ENCODE assay signal across 18 mouse cellular contexts in the genomic region with DNA sequence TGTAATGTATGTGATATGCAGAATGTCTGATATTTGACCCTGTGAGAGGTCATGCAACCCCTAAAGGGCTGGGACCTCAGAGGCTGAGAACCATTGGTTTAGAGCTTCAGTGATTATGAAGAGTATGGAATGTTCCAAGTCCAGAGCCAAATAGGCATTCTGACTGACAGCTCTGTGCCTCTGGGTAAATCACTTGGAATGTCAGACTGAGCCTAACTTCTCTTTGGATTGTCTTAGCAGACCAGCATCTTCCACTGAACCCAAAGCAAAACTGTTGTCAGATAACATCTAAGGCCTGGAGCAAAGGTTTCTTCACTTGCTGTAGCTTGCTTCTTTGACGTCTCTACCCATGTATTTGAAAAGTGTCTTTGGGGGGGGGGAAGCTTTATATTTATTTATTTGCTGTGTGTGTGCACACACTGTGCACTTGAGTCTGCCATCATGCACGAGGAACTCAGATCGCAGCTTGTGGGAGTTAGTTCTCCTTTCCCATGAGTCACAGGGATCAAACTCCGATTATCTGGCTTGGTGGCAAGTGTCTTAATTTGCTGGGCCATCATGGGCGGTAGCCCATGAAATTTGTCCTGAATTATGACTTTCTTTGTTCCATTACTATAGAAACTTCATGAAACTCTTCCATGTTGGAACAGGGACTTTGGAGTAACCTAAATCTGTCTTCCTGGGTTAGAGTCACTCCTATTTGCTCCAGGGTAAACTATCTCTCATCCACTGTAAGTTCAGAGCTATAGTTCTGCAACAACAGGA. TPM values are rescaled to one million over a fixed set of nuclear protein-coding genes. Genes with fewer than 3 reads are reported as not detected.
A peak's percentile ranks its signal among the peaks of the same experiment; 100 is the strongest.
DNase-seq lines count a peak whose midpoint lies in the region; ATAC-seq and TF ChIP-seq lines count a peak whose summit lies in the region.
"Had no signal": no experiment of that assay in that cellular context is flagged by ENCODE, and none has a peak within 500 bp of the region (broad histone marks: within the 10 kb centered on the region; RNA-seq: fewer than 3 reads in every experiment).

No protein-coding gene starts in this region.

- DNase-seq in left cerebral cortex, adult 2 months (ENCODE audit: extremely low spot score in 1 of 2, low spot score in 2 of 2), result no peak
- no peak for DNase-seq in left cerebral cortex, postnatal 36 days (ENCODE audit: low spot score in 2 of 2)
- peak; percentile 60 for DNase-seq in Muller cell, postnatal 12 days (ENCODE audit: inconsistent ontology term)
- DNase-seq in fat pad, adult 2 months (ENCODE audit: extremely low read depth, low read depth, low spot score), result peak; percentile 91
- no peak for DNase-seq in cerebellum, adult 11-12 months
- DNase-seq: adrenal gland, postnatal 10 days; forebrain, postnatal 0 days; gastrocnemius, adult 2 months; gastrocnemius, postnatal 25 days; heart, adult 18-20 months; heart, postnatal 4 days had no signal

- H3K4me3 ChIP-seq in left cerebral cortex, adult 2 months, result no peak overlapping the region
- H3K4me3 ChIP-seq: forebrain, embryonic 12.5 days; heart, embryonic 10.5 days; hindbrain, embryonic 12.5 days had no signal

- H3K27ac ChIP-seq in left cerebral cortex, adult 2 months, result peak overlapping the region; percentile 32; the same call in 1 of the 2 replicates
- H3K27ac ChIP-seq: forebrain, embryonic 12.5 days; heart, embryonic 10.5 days; hindbrain, embryonic 12.5 days had no signal

- TF ChIP-seq CTCF in left cerebral cortex, adult 2 months (IDR thresholded peaks at IDR 0.05), result no peak

- ATAC-seq in megakaryocyte-erythroid progenitor cell, adult 5-6 weeks (replicated peaks; ENCODE audit: low FRiP score, low TSS enrichment, poor library complexity, severe bottlenecking), result no peak
- ATAC-seq: inflammation-experienced regulatory T-cells, adult 6 months; intestine, postnatal 0 days had no signal

- intact Hi-C loops in left cerebral cortex, adult 2 months (cut with DNase I), result no loop called here
- intact Hi-C loops in left cerebral cortex, postnatal 36 days (cut with DNase I), result no loop called here

RNA-seq across cellular contexts. Expression of a gene that starts 12.6 kb away (rescaled TPM):
- total RNA-seq in left cerebral cortex, adult 2 months (2021), result under 1 TPM; 0.81 to 0.84 TPM
- total RNA-seq in left cerebral cortex, postnatal 36 days (2021), result 1 to 10 TPM; 1.1 to 1.4 TPM
- 28.8 and 44.9 TPM in 2 replicates for total RNA-seq in megakaryocyte-erythroid progenitor cell, adult 5-6 weeks (2014; fragmentation: Nextera tagmentation)
- 9.8 and 12.2 TPM in 2 replicates for total RNA-seq in megakaryocyte-erythroid progenitor cell, adult 5-6 weeks (2017)

RNA-seq across cellular contexts. Expression of a gene that starts 24.1 kb away (rescaled TPM):
- total RNA-seq in left cerebral cortex, adult 2 months (2021), result 1 to 10 TPM; 8.4 to 9.2 TPM
- 10 to 100 TPM in 1 of 2 experiments, 1 to 10 TPM in 1; 10.0 to 13.0 TPM for total RNA-seq in left cerebral cortex, postnatal 36 days (2021)
- not detected in 2 replicates for total RNA-seq in megakaryocyte-erythroid progenitor cell, adult 5-6 weeks (2014; fragmentation: Nextera tagmentation)
- total RNA-seq in megakaryocyte-erythroid progenitor cell, adult 5-6 weeks (2017), result 194 and 233 TPM in 2 replicates

RNA-seq across cellular contexts. Expression of a gene that starts 37.5 kb away (rescaled TPM):
- total RNA-seq in left cerebral cortex, adult 2 months (2021), result 10 to 100 TPM; 11.7 to 13.3 TPM
- total RNA-seq in left cerebral cortex, postnatal 36 days (2021), result 10 to 100 TPM; 10.7 to 11.0 TPM
- 297 and 354 TPM in 2 replicates for total RNA-seq in megakaryocyte-erythroid progenitor cell, adult 5-6 weeks (2014; fragmentation: Nextera tagmentation)
- 162 and 277 TPM in 2 replicates for total RNA-seq in megakaryocyte-erythroid progenitor cell, adult 5-6 weeks (2017)

RNA-seq across cellular contexts. Expression of a gene that starts 37.7 kb away (rescaled TPM):
- total RNA-seq in left cerebral cortex, adult 2 months (2021), result 10 to 100 TPM; 95.6 to 98.2 TPM
- total RNA-seq in left cerebral cortex, postnatal 36 days (2021), result 100 to 1,000 TPM in 1 of 2 experiments, 10 to 100 TPM in 1; 89.8 to 103 TPM
- 12.6 and 21.0 TPM in 2 replicates for total RNA-seq in megakaryocyte-erythroid progenitor cell, adult 5-6 weeks (2014; fragmentation: Nextera tagmentation)
- total RNA-seq in megakaryocyte-erythroid progenitor cell, adult 5-6 weeks (2017), result 10.9 and 12.6 TPM in 2 replicates

RNA-seq across cellular contexts. Expression of a gene that starts 39.2 kb away (rescaled TPM):
- not detected for total RNA-seq in left cerebral cortex, adult 2 months (2021)
- under 1 TPM; 0.20 to 0.25 TPM for total RNA-seq in left cerebral cortex, postnatal 36 days (2021)
- total RNA-seq in megakaryocyte-erythroid progenitor cell, adult 5-6 weeks (2014; fragmentation: Nextera tagmentation), result not detected in 2 replicates
- not detected in 2 replicates for total RNA-seq in megakaryocyte-erythroid progenitor cell, adult 5-6 weeks (2017)
- total RNA-seq: ES-E14; forebrain, postnatal 0 days; gastrocnemius, adult 2 months; gastrocnemius, postnatal 25 days had no signal

Comparison
In these comparisons a context has a peak if more than half of its experiments do, and no peak if none do; other contexts are left out.
1. DNase-seq: peak in Muller cell, postnatal 12 days (single experiment) and fat pad, adult 2 months (single experiment); none in left cerebral cortex, adult 2 months (0 of 2), left cerebral cortex, postnatal 36 days (0 of 2) and cerebellum, adult 11-12 months (single experiment).
2. RNA of a gene that starts 12.6 kb away (total RNA-seq): 9.8 to 44.9 TPM in megakaryocyte-erythroid progenitor cell, adult 5-6 weeks; 1.1 to 1.4 TPM in left cerebral cortex, postnatal 36 days and 0.81 to 0.84 TPM in left cerebral cortex, adult 2 months; every median in the first group is over 4 times any median in the second.
3. RNA of a gene that starts 37.5 kb away (total RNA-seq): 162 to 354 TPM in megakaryocyte-erythroid progenitor cell, adult 5-6 weeks; 11.7 to 13.3 TPM in left cerebral cortex, adult 2 months and 10.7 to 11.0 TPM in left cerebral cortex, postnatal 36 days; every median in the first group is over 10 times any median in the second.